Mouse (Mus musculus) heart, embryonic 11.5 days (tissue): ENCODE results near the gene Selenom. TPM values are rescaled to one million over a fixed set of nuclear protein-coding genes. Genes with fewer than 3 reads are reported as not detected.

Source experiments
- ATAC-seq: fragments of 200-750 bp; cut with Nextera tagmentation; replicated peaks from 2 replicates; pipeline ENCODE4 v1.8.0; 2017; ENCODE audit warnings: moderate library complexity; ENCODE audit not compliant: insufficient number of reproducible peaks, low FRiP score, low TSS enrichment
- H3K27ac ChIP-seq: fragments of 300-500 bp; sonication (generic); 2 replicates; pipeline ENCODE4 v1.5.1; 2014; ENCODE audit warnings: mild to moderate bottlenecking, low read depth, low read length
- H3K27me3 ChIP-seq: fragments of 300-500 bp; sonication (generic); 2 replicates; pipeline ENCODE4 v1.6.1; 2014; ENCODE audit warnings: mild to moderate bottlenecking, low read length, mixed read lengths; ENCODE audit not compliant: control insufficient read depth, insufficient read depth
- H3K36me3 ChIP-seq: fragments of 300-500 bp; sonication (generic); 2 replicates; pipeline ENCODE4 v1.6.1; 2014; ENCODE audit warnings: mild to moderate bottlenecking, low read length, moderate library complexity, mixed read lengths; ENCODE audit not compliant: control insufficient read depth, insufficient read depth
- H3K4me1 ChIP-seq: fragments of 300-500 bp; sonication (generic); 2 replicates; pipeline ENCODE4 v1.6.1; 2014; ENCODE audit warnings: low read length; ENCODE audit not compliant: control insufficient read depth, insufficient read depth
- H3K4me2 ChIP-seq: fragments of 300-500 bp; sonication (generic); 2 replicates; pipeline ENCODE4 v1.6.1; 2014; ENCODE audit warnings: mild to moderate bottlenecking, moderate library complexity
- H3K4me3 ChIP-seq: fragments of 300-500 bp; sonication (generic); 2 replicates; pipeline ENCODE4 v1.5.1; 2014; ENCODE audit warnings: low read depth, low read length
- H3K9ac ChIP-seq: fragments of 300-500 bp; sonication (generic); 2 replicates; pipeline ENCODE4 v1.6.1; 2014; ENCODE audit warnings: mild to moderate bottlenecking, low read depth, low read length, moderate library complexity
- H3K9me3 ChIP-seq: fragments of 300-500 bp; sonication (generic); replicated peaks from 2 replicates; pipeline ENCODE4 v1.6.1; 2016; ENCODE audit warnings: low read length; ENCODE audit not compliant: control insufficient read depth
- WGBS: fragments of 180-500 bp; shearing (Covaris S2); extraction: QIAGEN DNeasy Blood & Tissue Kit; methylation state at CpG from one replicate; pipeline ENCODE4 v1.1.7; 2014; ENCODE audit not compliant: insufficient replicate concordance; 5-methylcytosine and 5-hydroxymethylcytosine counted together
- polyA plus RNA-seq: library from polyadenylated mRNA; unstranded; fragments of >200 nt; fragmentation: Nextera tagmentation; extraction: Ambion mirVana; gene quantifications from 2 replicates; pipeline ENCODE4 v1.2.1, GENCODE M21; 2014

Selenom gene
- polyA plus RNA-seq, 1 experiment from 2014 or later, result 127 TPM

- no peak overlapping the region for H3K4me3 ChIP-seq
- H3K9ac ChIP-seq, result no peak overlapping the region
- H3K4me2 ChIP-seq, result no peak overlapping the region
- no peaks in the 10 kb centered on the region for H3K27me3 ChIP-seq
- H3K36me3 ChIP-seq, result peaks cover 45% of the 10 kb centered on the region
- H3K4me1 ChIP-seq, result peaks cover 22% of the 10 kb centered on the region
- no peak for ATAC-seq
- H3K9me3 ChIP-seq, result no peaks in the 10 kb centered on the region
- 88% methylated on average over 6 of the region's 6 CpGs for WGBS
- no peak overlapping the region for H3K27ac ChIP-seq
These were observed 17.1 kb downstream of the Selenom start for GRCm38 (mm10) chr11:3531634-3532033.

- no peak for ATAC-seq
- 84% methylated on average over 16 of the region's 16 CpGs for WGBS
- peaks cover 45% of the 10 kb centered on the region for H3K36me3 ChIP-seq
These were observed 17.8 kb downstream of the Selenom start for GRCm38 (mm10) chr11:3532101-3532931.

DNA sequence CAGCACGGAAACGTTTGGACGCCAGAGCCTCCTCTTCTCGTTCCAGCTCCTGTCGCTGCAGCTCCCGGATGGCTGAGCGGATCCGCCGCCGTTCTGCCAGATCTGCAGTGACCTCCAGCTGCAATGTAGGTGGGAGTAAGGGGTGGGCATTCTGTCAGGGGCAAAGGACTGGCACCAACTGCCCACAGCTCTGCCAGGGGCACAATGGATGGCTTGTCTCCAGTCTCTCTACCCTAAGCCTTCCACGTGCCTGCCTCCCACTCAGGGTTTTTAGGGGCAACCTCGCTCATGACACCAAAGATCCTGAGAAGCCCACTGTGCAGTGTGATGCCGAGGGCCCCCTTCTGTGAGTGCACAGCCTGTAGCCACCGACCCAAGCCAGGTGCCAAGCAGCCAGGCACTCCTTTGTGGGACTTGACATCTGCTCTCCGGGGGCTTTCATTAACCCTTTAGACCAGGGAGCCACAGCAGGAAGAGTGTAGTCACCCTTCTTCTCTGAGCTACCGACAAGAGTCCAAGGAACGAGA, 19.0 kb downstream of the Selenom start:
- Histone ChIP-seq H3K4me1 (peaks cover 27% of the 10 kb centered on the region), H3K9me3 (no peaks in the 10 kb centered on the region), H3K4me2 (no peak overlapping the region), H3K36me3 (peaks cover 43% of the 10 kb centered on the region), H3K4me3 (no peak overlapping the region), H3K27ac (no peak overlapping the region), H3K9ac (no peak overlapping the region), H3K27me3 (no peaks in the 10 kb centered on the region)
- WGBS, result 89% methylated on average over 17 of the region's 17 CpGs
- ATAC-seq, result no peak

More at GRCm38 (mm10) chr11:3532101-3532931, 17.8 kb downstream of the Selenom start:
- H3K27me3 ChIP-seq, result no peaks in the 10 kb centered on the region
- H3K4me3 ChIP-seq, result no peak overlapping the region
- H3K9me3 ChIP-seq, result no peaks in the 10 kb centered on the region
- peaks cover 21% of the 10 kb centered on the region for H3K4me1 ChIP-seq
- no peak overlapping the region for H3K9ac ChIP-seq
- H3K27ac ChIP-seq, result no peak overlapping the region
- no peak overlapping the region for H3K4me2 ChIP-seq

DNA sequence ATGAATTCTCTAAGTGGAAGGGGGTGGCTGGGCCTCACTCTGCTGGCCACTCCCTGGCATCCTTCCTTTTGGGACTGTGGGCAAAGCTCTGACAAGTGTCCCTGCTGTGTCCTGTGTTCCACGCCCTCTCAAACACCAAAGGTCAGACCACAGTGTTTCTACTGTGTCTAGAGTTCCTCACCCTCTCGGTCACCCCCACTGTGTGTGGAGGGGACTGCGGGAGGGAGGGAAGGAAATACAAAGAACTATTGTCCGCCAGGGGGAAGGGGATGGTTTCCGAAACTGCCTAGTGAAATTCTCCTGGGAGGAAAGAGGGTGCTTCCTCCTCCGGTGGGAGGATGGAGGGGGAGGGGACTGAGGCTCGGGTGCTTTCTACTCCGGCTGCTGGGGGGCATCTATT, 20.5 kb downstream of the Selenom start:
- no peak for ATAC-seq

DNA sequence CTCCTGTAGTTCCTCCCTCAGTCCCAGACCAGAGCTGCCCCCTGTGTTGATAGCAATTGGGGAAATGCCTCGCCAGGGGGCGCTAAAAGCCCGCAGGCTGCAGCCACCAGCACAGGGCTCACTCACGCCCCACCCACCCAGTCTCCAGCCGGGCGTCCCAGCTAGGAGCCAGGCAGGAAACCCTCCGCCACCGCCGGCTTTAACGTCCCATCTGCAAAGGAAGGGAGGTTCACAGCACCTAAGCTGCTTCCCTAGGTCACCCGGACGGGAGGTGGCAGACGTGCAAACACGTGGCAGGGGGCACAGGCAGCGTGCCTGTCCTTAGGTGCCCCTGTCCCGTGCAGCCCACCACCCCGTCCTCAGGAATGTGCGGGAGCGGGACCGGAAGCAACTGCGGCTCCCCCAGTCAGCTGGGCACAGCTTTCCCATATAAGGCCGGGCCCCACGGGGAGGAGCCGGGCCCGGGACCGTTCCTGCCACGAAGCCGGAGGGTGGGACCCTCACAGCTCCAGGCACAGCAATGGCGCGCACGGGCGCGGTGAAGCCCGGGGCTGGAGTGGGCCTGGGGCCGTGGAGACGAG, 21.0 kb downstream of the Selenom start:
- WGBS, result under 1% methylated on average over 36 of the region's 36 CpGs
- H3K4me3 ChIP-seq, result peak overlapping the region; percentile 40
- peak overlapping the region; percentile 96 for H3K27ac ChIP-seq
- peak; percentile 81 for ATAC-seq
- H3K4me1 ChIP-seq, result peaks cover 30% of the 10 kb centered on the region
- peak overlapping the region; percentile 71 for H3K4me2 ChIP-seq
- peaks cover 30% of the 10 kb centered on the region for H3K36me3 ChIP-seq
- H3K9me3 ChIP-seq, result no peaks in the 10 kb centered on the region
- peak overlapping the region; percentile 71 for H3K9ac ChIP-seq
- H3K27me3 ChIP-seq, result no peaks in the 10 kb centered on the region

More for the DNA sequence above, 20.5 kb downstream of the Selenom start:
- Histone ChIP-seq H3K4me1 (peaks cover 30% of the 10 kb centered on the region), H3K36me3 (peaks cover 32% of the 10 kb centered on the region), H3K9me3 (no peaks in the 10 kb centered on the region), H3K9ac (peak overlapping the region; percentile 58; the same call in 1 of the 2 replicates), H3K4me3 (peak overlapping the region; percentile 40; the same call in 1 of the 2 replicates), H3K4me2 (peak overlapping the region; percentile 71), H3K27me3 (no peaks in the 10 kb centered on the region), H3K27ac (peak overlapping the region; percentile 96; the same call in 1 of the 2 replicates)
- WGBS, result 20% methylated on average over 8 of the region's 8 CpGs

DNA sequence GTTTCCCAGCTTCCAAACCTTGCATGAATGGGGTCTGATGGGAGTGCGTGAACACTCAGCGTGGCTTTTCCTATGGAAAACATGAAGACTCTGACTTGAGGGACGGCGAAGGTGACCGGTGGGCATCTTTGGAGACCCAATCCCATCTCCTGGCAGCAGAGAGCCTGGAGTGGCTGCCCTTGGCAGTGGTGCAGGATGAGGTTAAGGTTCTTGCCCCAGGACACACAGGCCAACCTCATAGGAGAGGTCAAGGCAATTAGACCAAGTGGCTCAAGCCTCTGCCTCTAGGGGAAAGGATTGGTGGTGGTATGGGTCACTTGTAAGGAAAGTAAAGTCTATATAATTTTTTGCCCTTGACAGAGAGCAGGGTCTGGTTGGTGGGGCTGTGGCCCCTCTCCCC, 21.6 kb downstream of the Selenom start:
- peak overlapping the region; percentile 71 for H3K4me2 ChIP-seq
- H3K36me3 ChIP-seq, result peaks cover 25% of the 10 kb centered on the region
- no peak for ATAC-seq
- no peaks in the 10 kb centered on the region for H3K9me3 ChIP-seq
- no peaks in the 10 kb centered on the region for H3K27me3 ChIP-seq
- peak overlapping the region; percentile 71 for H3K9ac ChIP-seq
- peak overlapping the region; percentile 96 for H3K27ac ChIP-seq
- H3K4me3 ChIP-seq, result peak overlapping the region; percentile 40
- peaks cover 30% of the 10 kb centered on the region for H3K4me1 ChIP-seq
- 47% methylated on average over 5 of the region's 5 CpGs for WGBS

GRCm38 (mm10) chr11:3536745-3537333, 22.4 kb downstream of the Selenom start:
- WGBS, result 90% methylated on average over 5 of the region's 5 CpGs
- Histone ChIP-seq H3K36me3 (peaks cover 18% of the 10 kb centered on the region), H3K4me3 (peak overlapping the region; percentile 54; the same call in 1 of the 2 replicates), H3K27me3 (no peaks in the 10 kb centered on the region), H3K9ac (peak overlapping the region; percentile 71; the same call in 1 of the 2 replicates), H3K27ac (peak overlapping the region; percentile 96; the same call in 1 of the 2 replicates), H3K4me1 (peaks cover 30% of the 10 kb centered on the region), H3K9me3 (no peaks in the 10 kb centered on the region), H3K4me2 (peak overlapping the region; percentile 71)
- no peak for ATAC-seq

- H3K36me3 ChIP-seq, result peaks cover 11% of the 10 kb centered on the region
- no peak overlapping the region for H3K27ac ChIP-seq
- H3K4me3 ChIP-seq, result peak overlapping the region; percentile 54
- H3K9me3 ChIP-seq, result no peaks in the 10 kb centered on the region
- H3K27me3 ChIP-seq, result no peaks in the 10 kb centered on the region
- peaks cover 30% of the 10 kb centered on the region for H3K4me1 ChIP-seq
- H3K4me2 ChIP-seq, result peak overlapping the region; percentile 71
- no peak for ATAC-seq
- WGBS, result 71% methylated on average over 3 of the region's 3 CpGs
- H3K9ac ChIP-seq, result peak overlapping the region; percentile 13; the same call in 1 of the 2 replicates
These were observed 23.2 kb downstream of the Selenom start for GRCm38 (mm10) chr11:3537711-3538110.
